ENCODE assay signal across 8 mouse cellular contexts in genomic region chr14:32201354-32201753, GRCm38 (mm10). TPM values are rescaled to one million over a fixed set of nuclear protein-coding genes. Genes with fewer than 3 reads are reported as not detected.
DNase-seq lines count a peak whose midpoint lies in the region; ATAC-seq and TF ChIP-seq lines count a peak whose summit lies in the region.

No protein-coding gene starts in this region.

- H3K4me2 ChIP-seq in heart, embryonic 15.5 days = peak overlapping the region; percentile 74
- peak overlapping the region; percentile 61 for H3K4me2 ChIP-seq in intestine, embryonic 15.5 days (replicated peaks)
- H3K4me2 ChIP-seq in midbrain, postnatal 0 days (ENCODE audit: low read depth, low read length, poor library complexity, severe bottlenecking) = peak overlapping the region; percentile 50

- no peak for TF ChIP-seq CTCF in midbrain, postnatal 0 days (IDR thresholded peaks at IDR 0.05)

- peak; percentile 15; the same call in 1 of the 2 replicates for ATAC-seq in heart, embryonic 15.5 days (replicated peaks; ENCODE audit: insufficient number of reproducible peaks, insufficient read depth, low FRiP score, low read depth)
- peak; percentile 46 for ATAC-seq in CD4-positive, CD25-positive, alpha-beta regulatory T cell, adult 4 months
- peak; percentile 63 for ATAC-seq in intestine, embryonic 15.5 days
- peak; percentile 38; the same call in 1 of the 2 replicates for ATAC-seq in midbrain, postnatal 0 days (ENCODE audit: low FRiP score)

- H3K4me1 ChIP-seq in heart, embryonic 15.5 days (replicated peaks) = peaks cover 25% of the 10 kb centered on the region
- peaks cover 16% of the 10 kb centered on the region for H3K4me1 ChIP-seq in intestine, embryonic 15.5 days (replicated peaks)
- peaks cover 18% of the 10 kb centered on the region; the same call in 1 of the 2 replicates for H3K4me1 ChIP-seq in midbrain, postnatal 0 days (ENCODE audit: insufficient read depth, low read length)

- no peaks in the 10 kb centered on the region for H3K9me3 ChIP-seq in heart, embryonic 15.5 days (replicated peaks)
- H3K9me3 ChIP-seq in intestine, embryonic 15.5 days = no peaks in the 10 kb centered on the region
- no peaks in the 10 kb centered on the region for H3K9me3 ChIP-seq in midbrain, postnatal 0 days (ENCODE audit: low read length)

- H3K4me3 ChIP-seq in heart, embryonic 15.5 days = peak overlapping the region; percentile 84
- peak overlapping the region; percentile 85 for H3K4me3 ChIP-seq in intestine, embryonic 15.5 days (replicated peaks)
- peak overlapping the region; percentile 99 for H3K4me3 ChIP-seq in midbrain, postnatal 0 days (ENCODE audit: low read depth, low read length)

- H3K9ac ChIP-seq in heart, embryonic 15.5 days = peak overlapping the region; percentile 90
- peak overlapping the region; percentile 90 for H3K9ac ChIP-seq in intestine, embryonic 15.5 days
- H3K9ac ChIP-seq in midbrain, postnatal 0 days (replicated peaks; ENCODE audit: low read length, poor library complexity, severe bottlenecking) = peak overlapping the region; percentile 87

- peaks cover 30% of the 10 kb centered on the region for H3K36me3 ChIP-seq in heart, embryonic 15.5 days
- peaks cover 7% of the 10 kb centered on the region for H3K36me3 ChIP-seq in intestine, embryonic 15.5 days
- H3K36me3 ChIP-seq in midbrain, postnatal 0 days (ENCODE audit: insufficient read depth, low read length) = peaks cover 15% of the 10 kb centered on the region; the same call in 1 of the 2 replicates

- no peaks in the 10 kb centered on the region for H3K27me3 ChIP-seq in heart, embryonic 15.5 days
- no peaks in the 10 kb centered on the region for H3K27me3 ChIP-seq in intestine, embryonic 15.5 days (replicated peaks)
- no peaks in the 10 kb centered on the region for H3K27me3 ChIP-seq in midbrain, postnatal 0 days (ENCODE audit: insufficient read depth, low read length)

- peak overlapping the region; percentile 83 for H3K27ac ChIP-seq in heart, embryonic 15.5 days
- H3K27ac ChIP-seq in intestine, embryonic 15.5 days = peak overlapping the region; percentile 15; the same call in 1 of the 2 replicates
- H3K27ac ChIP-seq in midbrain, postnatal 0 days (ENCODE audit: low read depth, low read length) = peak overlapping the region; percentile 27; the same call in 1 of the 2 replicates

- no peak for DNase-seq in heart, adult 11 months
- peak; percentile 44 for DNase-seq in embryo, embryonic 9.5 days (ENCODE audit: extremely low spot score)
- peak; percentile 7 for DNase-seq in midbrain, postnatal 0 days (ENCODE audit: low spot score)
- DNase-seq in B cell, adult 2 months = no peak
- DNase-seq in spleen, postnatal 4 days (ENCODE audit: low spot score in 2 of 2) = no peak

- WGBS in heart, embryonic 15.5 days = under 1% methylated on average over 26 of the region's 26 CpGs
- under 1% methylated on average over 26 of the region's 26 CpGs for WGBS in intestine, embryonic 15.5 days
- 0% methylated on average over 25 of the region's 26 CpGs for WGBS in midbrain, postnatal 0 days

RNA-seq across cellular contexts. Expression of gene Timm23, which starts 0.3 kb away (rescaled TPM):
- polyA plus RNA-seq in heart, embryonic 15.5 days (2015; fragmentation: Nextera tagmentation; extraction: Ambion mirVana) = 288 and 312 TPM in 2 replicates
- 100 to 1,000 TPM; 117 to 118 TPM for polyA plus RNA-seq in CD4-positive, CD25-positive, alpha-beta regulatory T cell, adult 4 months (2017; shearing (Covaris generic))
- polyA plus RNA-seq in intestine, embryonic 15.5 days (2015; fragmentation: Nextera tagmentation; extraction: Ambion mirVana) = 335 and 338 TPM in 2 replicates
- total RNA-seq in midbrain, postnatal 0 days (2014; rRNA removed) = 107 and 113 TPM in 2 replicates
- polyA plus RNA-seq in midbrain, postnatal 0 days (2015; fragmentation: Nextera tagmentation; extraction: Ambion mirVana) = 242 and 251 TPM in 2 replicates

RNA-seq across cellular contexts. Expression of gene Parg, which starts 0.4 kb away (rescaled TPM):
- 23.6 and 26.6 TPM in 2 replicates for polyA plus RNA-seq in heart, embryonic 15.5 days (2015; fragmentation: Nextera tagmentation; extraction: Ambion mirVana)
- polyA plus RNA-seq in CD4-positive, CD25-positive, alpha-beta regulatory T cell, adult 4 months (2017; shearing (Covaris generic)) = 10 to 100 TPM; 18.5 to 21.5 TPM
- 35.9 and 37.0 TPM in 2 replicates for polyA plus RNA-seq in intestine, embryonic 15.5 days (2015; fragmentation: Nextera tagmentation; extraction: Ambion mirVana)
- 40.7 and 45.9 TPM in 2 replicates for total RNA-seq in midbrain, postnatal 0 days (2014; rRNA removed)
- 24.7 and 25.7 TPM in 2 replicates for polyA plus RNA-seq in midbrain, postnatal 0 days (2015; fragmentation: Nextera tagmentation; extraction: Ambion mirVana)

RNA-seq across cellular contexts. Expression of gene Ncoa4, which starts 41.7 kb away (rescaled TPM):
- polyA plus RNA-seq in heart, embryonic 15.5 days (2015; fragmentation: Nextera tagmentation; extraction: Ambion mirVana) = 131 and 154 TPM in 2 replicates
- 10 to 100 TPM; 92.5 to 95.7 TPM for polyA plus RNA-seq in CD4-positive, CD25-positive, alpha-beta regulatory T cell, adult 4 months (2017; shearing (Covaris generic))
- polyA plus RNA-seq in intestine, embryonic 15.5 days (2015; fragmentation: Nextera tagmentation; extraction: Ambion mirVana) = 164 and 166 TPM in 2 replicates
- total RNA-seq in midbrain, postnatal 0 days (2014; rRNA removed) = 117 and 151 TPM in 2 replicates
- 80.1 and 83.4 TPM in 2 replicates for polyA plus RNA-seq in midbrain, postnatal 0 days (2015; fragmentation: Nextera tagmentation; extraction: Ambion mirVana)

RNA-seq across cellular contexts. Expression of gene Msmb, which starts 59.5 kb away (rescaled TPM):
- not detected in 2 replicates for polyA plus RNA-seq in heart, embryonic 15.5 days (2015; fragmentation: Nextera tagmentation; extraction: Ambion mirVana)
- not detected for polyA plus RNA-seq in CD4-positive, CD25-positive, alpha-beta regulatory T cell, adult 4 months (2017; shearing (Covaris generic))
- polyA plus RNA-seq in intestine, embryonic 15.5 days (2015; fragmentation: Nextera tagmentation; extraction: Ambion mirVana) = not detected in 2 replicates
- not detected in 2 replicates for total RNA-seq in midbrain, postnatal 0 days (2014; rRNA removed)
- not detected in 2 replicates for polyA plus RNA-seq in midbrain, postnatal 0 days (2015; fragmentation: Nextera tagmentation; extraction: Ambion mirVana)

Comparison
In these comparisons a context has a peak if more than half of its experiments do, and no peak if none do; other contexts are left out.
1. H3K27ac ChIP-seq: peak in every context shown above with its lines; median percentile 83 in heart, embryonic 15.5 days; 27 in midbrain, postnatal 0 days; 15 in intestine, embryonic 15.5 days.
2. DNase-seq: peak in embryo, embryonic 9.5 days (single experiment) and midbrain, postnatal 0 days (single experiment); none in heart, adult 11 months (single experiment), B cell, adult 2 months (0 of 2) and spleen, postnatal 4 days (0 of 2).
3. Peak in every context shown above with its lines, with median percentiles within 50 percentile points of each other: ATAC-seq, H3K4me2 ChIP-seq, H3K4me3 ChIP-seq and H3K9ac ChIP-seq.